Mouse (Mus musculus) forebrain, embryonic 11.5 days (tissue): ENCODE results near the gene Vtcn1. TPM values are rescaled to one million over a fixed set of nuclear protein-coding genes. Genes with fewer than 3 reads are reported as not detected.
"Not testable (repeated sequence)": the region's sequence is repeated elsewhere in the genome, so short reads cannot be mapped to it uniquely, and the experiment has no call there.

Experiments used
- ATAC-seq: fragments of 200-750 bp; cut with Nextera tagmentation; replicated peaks from 2 replicates; pipeline ENCODE4 v1.8.0; 2017; ENCODE audit warnings: moderate TSS enrichment; ENCODE audit not compliant: low FRiP score
- DNase-seq: peaks from one replicate; pipeline ENCODE4 v3.0.0-alpha.2; 2017; ENCODE audit warnings: low spot score
- H3K27ac ChIP-seq: fragments of 300-500 bp; sonication (generic); 2 replicates; pipeline ENCODE4 v1.5.1; 2014; ENCODE audit warnings: low read depth, low read length
- H3K27me3 ChIP-seq: fragments of 300-500 bp; sonication (generic); 2 replicates; pipeline ENCODE4 v1.6.1; 2014; ENCODE audit warnings: mild to moderate bottlenecking, low read length, mixed read lengths; ENCODE audit not compliant: control insufficient read depth, insufficient read depth
- H3K36me3 ChIP-seq: fragments of 300-500 bp; sonication (generic); 2 replicates; pipeline ENCODE4 v1.6.1; 2014; ENCODE audit warnings: mild to moderate bottlenecking, low read length, moderate library complexity, mixed read lengths; ENCODE audit not compliant: control insufficient read depth, insufficient read depth
- H3K4me1 ChIP-seq: fragments of 300-500 bp; sonication (generic); replicated peaks from 2 replicates; pipeline ENCODE4 v1.6.1; 2014; ENCODE audit warnings: low read length, mixed read lengths; ENCODE audit not compliant: control insufficient read depth, insufficient read depth
- H3K4me2 ChIP-seq: fragments of 300-500 bp; sonication (generic); 2 replicates; pipeline ENCODE4 v1.6.1; 2014; ENCODE audit warnings: low read depth, mild to moderate bottlenecking, low read length, moderate library complexity, mixed read lengths; ENCODE audit not compliant: severe bottlenecking
- H3K4me3 ChIP-seq: fragments of 300-500 bp; sonication (generic); 2 replicates; pipeline ENCODE4 v1.5.1; 2014; ENCODE audit warnings: low read depth, low read length
- H3K9ac ChIP-seq: fragments of 300-500 bp; sonication (generic); 2 replicates; pipeline ENCODE4 v1.6.1; 2014; ENCODE audit warnings: low read length
- H3K9me3 ChIP-seq: fragments of 300-500 bp; sonication (generic); 2 replicates; pipeline ENCODE4 v1.6.1; 2016; ENCODE audit warnings: low read length, mixed read lengths; ENCODE audit not compliant: control insufficient read depth
- WGBS: fragments of 180-500 bp; shearing (Covaris S2); extraction: QIAGEN DNeasy Blood & Tissue Kit; methylation state at CpG from one replicate; pipeline ENCODE4 v1.1.7; 2014; 5-methylcytosine and 5-hydroxymethylcytosine counted together
- polyA plus RNA-seq: library from polyadenylated mRNA; unstranded; fragments of >200 nt; fragmentation: Nextera tagmentation; extraction: Ambion mirVana; gene quantifications from 2 replicates; pipeline ENCODE4 v1.2.1, GENCODE M21; 2014

Gene Vtcn1
- polyA plus RNA-seq, 1 experiment from 2014 or later = 0.09 TPM

DNA sequence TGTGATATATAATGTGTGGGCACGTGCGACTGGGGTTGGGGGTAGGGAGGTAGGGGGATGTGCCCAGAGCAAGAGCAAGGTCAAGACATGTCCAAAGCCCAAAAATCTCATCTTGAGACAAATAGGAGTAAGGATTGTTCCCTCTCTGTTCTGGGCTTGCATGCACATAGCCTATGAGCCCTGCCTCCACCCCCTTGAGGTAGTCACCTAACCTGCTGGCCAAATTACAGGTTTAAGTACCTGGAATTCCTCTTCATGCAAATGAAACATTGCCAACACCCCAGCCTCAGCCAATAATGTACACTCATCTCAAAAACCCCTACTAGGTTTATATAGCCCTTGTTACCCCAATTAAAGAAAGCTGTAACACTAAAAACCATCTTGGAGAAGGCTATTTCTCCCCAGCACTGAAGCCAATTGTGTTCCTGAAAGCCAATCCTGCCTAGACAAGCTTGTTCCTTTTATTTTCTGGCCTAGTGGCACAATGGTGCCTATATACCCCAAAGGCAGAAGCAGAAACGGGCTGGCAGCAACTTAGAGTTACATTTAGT lies 26.3 kb upstream of the Vtcn1 start:
- Histone ChIP-seq H3K4me2 (no peak overlapping the region), H3K9ac (no peak overlapping the region), H3K27me3 (no peaks in the 10 kb centered on the region), H3K4me1 (no peaks in the 10 kb centered on the region), H3K4me3 (no peak overlapping the region), H3K27ac (no peak overlapping the region), H3K36me3 (no peaks in the 10 kb centered on the region), H3K9me3 (no peaks in the 10 kb centered on the region)
- ATAC-seq (no peak), DNase-seq (no peak)
- WGBS = 91% methylated on average over 3 of the region's 3 CpGs

DNA sequence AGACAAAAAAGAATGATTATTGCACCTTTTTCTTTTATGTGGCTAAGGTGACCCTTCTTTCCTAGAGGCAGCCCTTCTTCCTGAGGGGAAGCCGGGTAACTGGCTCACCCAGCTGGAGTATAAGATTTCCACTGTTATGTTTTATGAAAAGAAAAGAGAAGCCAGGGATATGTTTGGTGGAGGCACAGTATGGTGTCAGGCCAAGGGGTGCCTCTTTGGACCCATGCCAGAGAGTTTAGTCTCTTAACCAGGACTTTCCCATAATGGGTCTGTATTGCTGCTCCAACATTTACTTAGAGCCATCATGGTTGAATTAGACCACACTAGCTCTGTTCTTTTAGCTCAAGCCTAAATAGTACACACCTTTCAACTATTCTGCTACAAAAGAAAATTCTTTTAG lies 20.3 kb upstream of the Vtcn1 start:
- H3K9ac ChIP-seq = no peak overlapping the region
- no peak for DNase-seq
- no peak overlapping the region for H3K4me2 ChIP-seq
- ATAC-seq = no peak
- H3K36me3 ChIP-seq = no peaks in the 10 kb centered on the region
- H3K27ac ChIP-seq = no peak overlapping the region
- H3K4me1 ChIP-seq = no peaks in the 10 kb centered on the region
- WGBS = 88% methylated on average over 1 of the region's 1 CpGs
- no peaks in the 10 kb centered on the region for H3K9me3 ChIP-seq
- no peaks in the 10 kb centered on the region for H3K27me3 ChIP-seq
- H3K4me3 ChIP-seq = no peak overlapping the region

DNA sequence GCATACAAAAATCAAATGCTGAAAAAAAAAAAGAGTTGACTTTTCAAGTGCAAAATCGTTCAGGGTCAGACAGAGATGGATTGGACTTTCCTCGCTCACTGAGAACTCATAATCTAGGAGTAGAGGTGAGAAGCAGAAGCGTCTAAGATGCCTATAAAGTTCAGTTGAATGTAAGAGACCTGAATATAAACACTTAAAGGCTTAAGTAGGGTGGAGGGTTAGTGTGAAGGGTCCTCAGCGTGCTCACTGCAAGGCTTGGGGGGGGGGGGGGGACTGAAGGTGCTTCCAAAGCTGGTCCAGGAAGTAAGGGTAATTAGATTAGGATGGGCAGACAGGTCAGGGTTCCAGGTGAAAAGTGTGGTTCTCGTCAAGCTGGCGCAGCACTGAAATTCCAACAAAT lies 19.3 kb upstream of the Vtcn1 start:
- H3K9ac ChIP-seq = no peak overlapping the region
- 76% methylated on average over 6 of the region's 6 CpGs for WGBS
- no peak overlapping the region for H3K27ac ChIP-seq
- no peak overlapping the region for H3K4me3 ChIP-seq
- no peak overlapping the region for H3K4me2 ChIP-seq
- ATAC-seq (no peak), DNase-seq (no peak)
- H3K4me1 ChIP-seq = no peaks in the 10 kb centered on the region
- no peaks in the 10 kb centered on the region for H3K27me3 ChIP-seq
- no peaks in the 10 kb centered on the region for H3K9me3 ChIP-seq
- no peaks in the 10 kb centered on the region for H3K36me3 ChIP-seq

DNA sequence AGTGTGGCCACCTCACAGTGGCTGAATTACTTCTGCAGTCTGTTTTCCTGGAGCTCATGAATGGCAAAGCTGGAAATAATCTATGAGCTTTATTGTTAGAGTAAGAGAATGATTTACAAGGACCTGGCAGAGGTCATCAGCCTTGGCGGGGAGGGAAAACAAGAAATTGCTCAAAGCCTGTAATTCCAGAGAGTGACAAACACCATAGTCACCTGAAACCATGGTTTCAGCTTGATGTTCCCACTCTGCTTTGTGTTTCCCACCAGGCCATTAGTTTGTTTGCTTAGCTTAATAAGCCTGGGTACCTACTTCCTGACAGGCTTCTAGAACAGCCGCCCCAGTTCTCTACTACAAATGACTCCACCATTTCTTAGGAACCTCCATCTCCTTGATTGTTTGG lies 14.8 kb upstream of the Vtcn1 start:
- WGBS = 79% methylated on average over 2 of the region's 2 CpGs
- Histone ChIP-seq H3K36me3 (no peaks in the 10 kb centered on the region), H3K4me1 (no peaks in the 10 kb centered on the region), H3K4me3 (no peak overlapping the region), H3K4me2 (no peak overlapping the region), H3K9ac (no peak overlapping the region), H3K27me3 (no peaks in the 10 kb centered on the region), H3K27ac (no peak overlapping the region), H3K9me3 (no peaks in the 10 kb centered on the region)
- DNase-seq (no peak), ATAC-seq (no peak)

DNA sequence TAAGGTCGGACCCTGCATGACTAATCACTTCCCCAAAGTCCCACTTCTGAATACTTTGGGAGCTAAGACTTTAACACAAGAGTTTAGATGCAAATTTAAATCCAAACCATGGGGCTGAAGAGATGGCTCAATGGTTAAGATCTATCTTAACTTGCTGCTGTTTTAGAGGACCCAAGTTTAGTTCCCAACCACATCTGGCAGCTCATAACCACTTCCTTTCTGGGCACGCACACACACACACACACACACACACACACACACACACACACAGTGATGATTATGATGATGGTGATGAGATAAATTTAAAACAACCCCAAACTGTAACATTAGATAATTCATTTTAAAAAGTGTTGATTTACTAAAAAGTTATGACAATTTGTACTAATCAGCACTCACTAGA lies 13.4 kb upstream of the Vtcn1 start:
- WGBS = 92% methylated on average over 2 of the region's 2 CpGs
- H3K27me3 ChIP-seq = no peaks in the 10 kb centered on the region
- H3K36me3 ChIP-seq = no peaks in the 10 kb centered on the region
- no peak overlapping the region for H3K4me2 ChIP-seq
- no peaks in the 10 kb centered on the region for H3K4me1 ChIP-seq
- DNase-seq (no peak), ATAC-seq (no peak)
- H3K9me3 ChIP-seq = no peaks in the 10 kb centered on the region
- H3K9ac ChIP-seq = no peak overlapping the region
- H3K4me3 ChIP-seq = no peak overlapping the region
- no peak overlapping the region for H3K27ac ChIP-seq

DNA sequence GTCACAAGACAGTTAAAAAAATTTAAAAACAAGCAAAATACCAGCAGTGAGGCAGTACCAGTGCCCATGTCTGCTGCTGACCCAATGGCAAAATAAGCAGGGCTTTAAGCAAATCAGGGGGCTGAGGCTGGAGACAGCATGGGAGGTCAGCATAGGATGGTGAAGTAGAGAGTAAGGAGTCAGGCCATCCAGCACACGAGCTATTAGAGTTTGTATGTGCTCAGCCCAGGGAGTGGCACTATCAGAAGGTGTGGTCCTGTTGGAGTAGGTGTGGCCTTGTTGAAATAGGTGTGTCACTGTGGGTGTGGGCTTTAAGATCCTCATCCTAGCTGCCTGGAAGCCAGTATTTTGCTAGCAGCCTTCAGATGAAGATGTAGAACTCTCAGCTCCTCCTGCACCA lies 9.8 kb upstream of the Vtcn1 start:
- not testable (repeated sequence) for H3K4me2 ChIP-seq, H3K36me3 ChIP-seq, H3K27me3 ChIP-seq, H3K27ac ChIP-seq, DNase-seq, H3K9me3 ChIP-seq, H3K4me1 ChIP-seq, H3K4me3 ChIP-seq, H3K9ac ChIP-seq, ATAC-seq
- WGBS = 78% methylated on average over 1 of the region's 1 CpGs

DNA sequence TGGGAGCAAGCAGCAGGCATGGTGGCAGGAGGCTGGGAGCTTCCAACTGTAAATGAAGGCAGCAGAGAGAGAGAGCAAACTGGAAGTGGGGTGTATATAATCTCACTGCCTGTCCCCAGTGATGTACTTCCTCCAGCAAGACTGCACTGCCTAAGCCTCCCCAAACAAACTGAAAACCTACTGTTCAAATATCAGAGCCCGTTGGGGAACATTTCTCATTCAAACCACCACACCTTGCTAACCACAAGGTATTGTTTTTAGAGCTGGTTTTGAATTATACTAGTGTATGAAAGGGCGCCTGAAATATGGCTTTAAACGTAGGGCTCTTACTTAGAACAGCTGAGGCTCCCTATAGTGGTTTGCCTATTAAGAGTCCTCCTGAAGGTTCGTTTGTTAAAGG lies 6.5 kb upstream of the Vtcn1 start:
- no peak overlapping the region for H3K9ac ChIP-seq
- no peaks in the 10 kb centered on the region for H3K27me3 ChIP-seq
- H3K27ac ChIP-seq = no peak overlapping the region
- DNase-seq (no peak), ATAC-seq (no peak)
- 73% methylated on average over 4 of the region's 4 CpGs for WGBS
- no peak overlapping the region for H3K4me3 ChIP-seq
- H3K4me2 ChIP-seq = no peak overlapping the region
- no peaks in the 10 kb centered on the region for H3K36me3 ChIP-seq
- no peaks in the 10 kb centered on the region for H3K4me1 ChIP-seq
- H3K9me3 ChIP-seq = no peaks in the 10 kb centered on the region

DNA sequence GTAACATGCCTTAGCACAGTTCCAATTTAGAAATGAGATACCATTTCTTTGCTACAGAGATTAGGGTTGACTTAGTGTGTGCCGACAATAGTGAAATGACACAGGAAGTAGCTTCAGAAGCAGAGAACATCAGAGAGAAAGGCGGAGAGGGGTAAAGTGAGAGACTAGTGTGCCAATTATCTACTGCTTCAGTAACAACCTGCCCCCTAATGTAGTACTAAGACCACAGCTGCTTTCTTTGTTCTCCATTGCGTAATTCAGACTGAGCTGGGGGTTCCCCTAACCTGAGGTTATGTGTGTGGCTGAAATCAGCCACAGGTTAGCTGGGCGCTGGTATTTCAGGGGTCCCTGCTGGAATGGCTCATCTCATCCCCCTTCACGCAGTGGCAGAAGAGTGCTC lies 5.7 kb upstream of the Vtcn1 start:
- Histone ChIP-seq H3K27me3 (no peaks in the 10 kb centered on the region), H3K4me2 (no peak overlapping the region), H3K36me3 (no peaks in the 10 kb centered on the region), H3K9me3 (no peaks in the 10 kb centered on the region), H3K27ac (no peak overlapping the region), H3K9ac (no peak overlapping the region), H3K4me3 (no peak overlapping the region), H3K4me1 (no peaks in the 10 kb centered on the region)
- 92% methylated on average over 5 of the region's 5 CpGs for WGBS
- no peak for ATAC-seq
- no peak for DNase-seq

DNA sequence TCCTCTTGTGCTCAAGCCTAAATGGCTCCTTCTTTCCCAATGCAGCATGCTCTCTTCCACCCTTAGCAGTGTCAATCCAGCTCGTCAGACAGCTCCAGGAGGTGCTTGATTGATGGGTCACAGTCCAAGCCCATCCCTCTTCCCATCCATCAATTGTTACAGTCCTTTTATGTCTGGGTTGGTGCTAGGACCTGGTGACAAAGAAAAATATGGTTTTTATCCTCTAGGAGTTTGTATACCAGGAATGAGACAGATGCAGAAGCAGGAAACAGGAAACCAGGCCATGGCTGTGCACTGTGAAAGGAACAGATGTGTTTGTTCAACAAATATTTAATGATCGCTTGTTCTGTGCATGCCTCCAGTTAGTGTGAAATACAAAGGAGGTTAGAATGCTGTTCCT lies 4.4 kb upstream of the Vtcn1 start:
- Histone ChIP-seq H3K4me2 (no peak overlapping the region), H3K27ac (no peak overlapping the region), H3K36me3 (no peaks in the 10 kb centered on the region), H3K9me3 (no peaks in the 10 kb centered on the region), H3K4me1 (no peaks in the 10 kb centered on the region), H3K4me3 (no peak overlapping the region), H3K27me3 (no peaks in the 10 kb centered on the region), H3K9ac (no peak overlapping the region)
- WGBS = 71% methylated on average over 2 of the region's 2 CpGs
- no peak for ATAC-seq
- no peak for DNase-seq
